Mouse (Mus musculus) ES-E14 (cell line): ENCODE data around the gene Endov. TPM values are rescaled to one million over a fixed set of nuclear protein-coding genes. Genes with fewer than 3 reads are reported as not detected.

Experiments used
- DNase-seq: peaks from one replicate; pipeline ENCODE4 v3.0.0-alpha.2; 2013; ENCODE audit warnings: low read depth, low spot score
- H3K27ac ChIP-seq: 2 replicates; pipeline ENCODE4 v1.5.1; 2012; ENCODE audit warnings: low read depth, mild to moderate bottlenecking, low read length, moderate library complexity, mixed read lengths; ENCODE audit not compliant: poor library complexity, insufficient read depth, severe bottlenecking
- H3K36me3 ChIP-seq: 2 replicates; pipeline ENCODE4 v1.6.1; 2012; ENCODE audit warnings: mild to moderate bottlenecking, low read length, moderate library complexity, mixed read lengths; ENCODE audit not compliant: control insufficient read depth, poor library complexity, insufficient read depth, severe bottlenecking
- H3K4me1 ChIP-seq, 2 experiments: fragments of 150-350 bp in 1 of 2; sonication (generic) in 1 of 2; 2 replicates each; pipeline ENCODE4 v1.6.1; 2012; ENCODE audit warnings: low read length in 2 of 2, mild to moderate bottlenecking in 1 of 2, mixed read lengths in 1 of 2; ENCODE audit not compliant: control insufficient read depth in 2 of 2, insufficient read depth in 2 of 2, poor library complexity in 1 of 2
- H3K4me3 ChIP-seq, 2 experiments: fragments of 150-350 bp in 1 of 2; sonication (generic) in 1 of 2; 2 replicates each; pipeline ENCODE4 v1.5.1; 2012; ENCODE audit warnings: low read length in 2 of 2, low read depth in 1 of 2, mild to moderate bottlenecking in 1 of 2, mixed read lengths in 1 of 2; ENCODE audit not compliant: insufficient read depth in 1 of 2, poor library complexity in 1 of 2, severe bottlenecking in 1 of 2
- H3K9ac ChIP-seq: 2 replicates; pipeline ENCODE4 v1.6.1; 2012; ENCODE audit warnings: low read depth, mild to moderate bottlenecking, low read length, mixed read lengths; ENCODE audit not compliant: poor library complexity, insufficient read depth, severe bottlenecking
- H3K9me3 ChIP-seq: fragments of 150-350 bp; sonication (generic); 2 replicates; pipeline ENCODE4 v1.6.1; 2012; ENCODE audit warnings: low read depth, mild to moderate bottlenecking, low read length; ENCODE audit not compliant: control insufficient read depth, insufficient read depth
- CHD2 ChIP-seq: IDR thresholded peaks from 2 replicates; pipeline ENCODE4 v1.6.1; 2014; ENCODE audit warnings: mild to moderate bottlenecking, low read depth, low read length, inconsistent platforms
- HCFC1 ChIP-seq: IDR thresholded peaks from 2 replicates; pipeline ENCODE4 v1.6.1; 2012; ENCODE audit warnings: low read length, inconsistent platforms, borderline replicate concordance; ENCODE audit not compliant: insufficient read depth
- MAFK ChIP-seq: IDR thresholded peaks from 2 replicates; pipeline ENCODE4 v1.6.1; 2014; ENCODE audit warnings: mild to moderate bottlenecking, low read depth, low read length, inconsistent platforms; ENCODE audit not compliant: insufficient read depth
- ZC3H11A ChIP-seq: IDR thresholded peaks from 2 replicates; pipeline ENCODE4 v1.6.1; 2012; ENCODE audit warnings: low read depth, mild to moderate bottlenecking, inconsistent platforms, low read length, borderline replicate concordance
- ZNF384 ChIP-seq: IDR thresholded peaks from 2 replicates; pipeline ENCODE4 v1.6.1; 2012; ENCODE audit warnings: low read depth, low read length, inconsistent platforms
- in situ Hi-C, 2 experiments: fragments of 600-800 bp; cut with MboI; formaldehyde crosslinking; loops; one replicate each; pipeline ENCODE4 v1.15.1; 2025; ENCODE audit warnings: low sequenced_read_pairs in 2 of 2, inconsistent platforms in 1 of 2; ENCODE audit not compliant: unreplicated experiment in 2 of 2
- total RNA-seq: library from RNA; depleted of rRNA; stranded (reverse); fragments of 300-350 nt; gene quantifications from 2 replicates; pipeline ENCODE4 v1.2.3, GENCODE M21; 2012

The Endov gene
- total RNA-seq, 1 experiment, result 10.0 TPM

DNA sequence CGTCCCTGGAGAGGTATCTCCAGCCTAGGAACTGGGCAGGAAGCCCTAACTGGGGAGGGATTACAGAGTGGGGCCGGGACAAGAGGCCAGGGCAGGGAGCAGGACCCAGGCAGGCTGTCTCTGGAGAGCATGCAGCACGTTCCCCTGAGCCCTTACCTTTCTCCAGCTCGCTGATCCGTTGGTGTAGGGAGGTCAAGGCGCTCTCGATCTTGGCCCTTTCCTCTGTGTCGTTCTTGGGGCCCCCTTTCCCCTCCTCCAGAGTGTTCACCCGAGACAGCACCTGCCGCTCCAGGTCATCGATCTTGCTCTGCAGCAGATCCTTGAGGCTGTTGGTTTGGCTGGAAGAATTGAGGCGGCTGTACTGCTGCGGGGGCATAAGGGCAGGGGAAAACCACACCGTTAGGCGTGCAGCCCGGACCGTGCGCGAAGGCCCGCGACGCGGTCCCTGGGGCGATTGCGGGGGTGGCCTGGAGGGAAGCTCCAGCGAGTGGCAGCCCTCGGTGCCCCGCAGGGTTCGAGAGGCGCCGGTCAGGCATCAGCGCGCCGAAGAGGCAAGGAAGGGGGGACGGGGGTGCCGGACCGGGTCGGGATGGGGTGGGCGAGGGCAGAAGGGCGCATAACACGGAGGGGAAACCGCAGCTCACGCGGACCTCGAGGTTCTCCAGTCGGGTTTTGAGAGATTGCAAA lies 55.5 kb downstream of the Endov start:
- in situ Hi-C loops, result loop anchor here in 1 of 2 experiments (10.0 kb wide), 1 partner anchor 502 kb away; the partner anchor contains the start of gene Cbx8
- no peak for DNase-seq
- no peaks in the 10 kb centered on the region; a peak in 1 of 4 replicates for H3K4me1 ChIP-seq

DNA sequence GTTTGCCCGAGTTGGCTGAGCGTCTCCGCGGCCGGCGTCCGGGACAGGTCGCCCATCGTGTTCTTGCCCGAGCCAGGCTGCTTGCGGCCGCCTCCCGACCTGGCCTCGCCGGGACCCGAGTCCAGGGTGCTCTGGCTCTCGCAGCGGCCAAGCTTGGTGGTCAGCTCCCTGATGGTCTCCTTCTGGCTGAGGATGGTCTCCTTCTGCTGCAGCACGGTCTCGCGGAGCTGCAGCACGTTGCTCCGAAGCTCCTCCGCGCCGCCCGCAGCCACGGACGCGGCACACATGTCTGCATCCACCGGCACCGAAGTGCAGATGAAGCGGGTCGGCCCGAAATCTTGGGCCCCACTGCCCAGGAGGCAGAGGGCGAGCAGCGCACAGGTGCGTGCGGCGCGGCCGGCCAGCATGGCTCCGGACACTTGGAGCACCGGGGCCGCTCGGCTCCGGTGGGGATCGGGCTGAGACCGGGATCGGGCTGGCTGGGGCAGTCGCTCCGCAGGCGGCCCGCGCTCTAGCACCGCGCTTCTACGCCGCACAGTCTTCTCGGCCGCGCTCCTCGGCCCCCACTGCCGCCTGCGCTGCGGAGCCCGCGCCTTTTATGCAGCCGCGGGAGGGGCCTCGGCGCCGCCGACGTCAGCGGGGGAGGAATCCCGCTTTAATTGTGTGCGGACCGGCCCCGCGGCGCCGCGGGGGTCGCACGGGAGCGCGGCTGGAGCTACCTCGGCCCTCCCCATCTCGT lies 56.2 kb downstream of the Endov start, which contains the start of gene Nptx1:
Nptx1 (minus strand) TSS at position 571 of the 739 bp plus-strand sequence.
- Histone ChIP-seq H3K36me3 (no peaks in the 10 kb centered on the region), H3K4me1 (no peaks in the 10 kb centered on the region; a peak in 1 of 4 replicates), H3K4me3 (peak within 1 kb of the TSS; percentile 46 to 52), H3K9ac (peak within 1 kb of the TSS; percentile 31; the same call in 1 of the 2 replicates), H3K27ac (no peak within 1 kb of the TSS), H3K9me3 (no peaks in the 10 kb centered on the region)
- DNase-seq, result no peak
- in situ Hi-C loops, result loop anchor here in 1 of 2 experiments (10.0 kb wide), 1 partner anchor 503 kb away; the partner anchor contains the start of gene Cbx8
- TF ChIP-seq MAFK, result no peak
- TF ChIP-seq ZC3H11A, result no peak
- TF ChIP-seq CHD2, result no peak
- no peak for TF ChIP-seq HCFC1
- TF ChIP-seq ZNF384, result no peak

More for the DNA sequence above, 55.5 kb downstream of the Endov start:
- no peaks in the 10 kb centered on the region for H3K9me3 ChIP-seq
- TF ChIP-seq MAFK (no peak), CHD2 (no peak), ZNF384 (no peak), ZC3H11A (no peak), HCFC1 (no peak)
- H3K9ac ChIP-seq, result no peak overlapping the region
- H3K36me3 ChIP-seq, result no peaks in the 10 kb centered on the region
- peak overlapping the region; percentile 46 to 52; a peak in 3 of 4 replicates for H3K4me3 ChIP-seq
- H3K27ac ChIP-seq, result no peak overlapping the region

DNA sequence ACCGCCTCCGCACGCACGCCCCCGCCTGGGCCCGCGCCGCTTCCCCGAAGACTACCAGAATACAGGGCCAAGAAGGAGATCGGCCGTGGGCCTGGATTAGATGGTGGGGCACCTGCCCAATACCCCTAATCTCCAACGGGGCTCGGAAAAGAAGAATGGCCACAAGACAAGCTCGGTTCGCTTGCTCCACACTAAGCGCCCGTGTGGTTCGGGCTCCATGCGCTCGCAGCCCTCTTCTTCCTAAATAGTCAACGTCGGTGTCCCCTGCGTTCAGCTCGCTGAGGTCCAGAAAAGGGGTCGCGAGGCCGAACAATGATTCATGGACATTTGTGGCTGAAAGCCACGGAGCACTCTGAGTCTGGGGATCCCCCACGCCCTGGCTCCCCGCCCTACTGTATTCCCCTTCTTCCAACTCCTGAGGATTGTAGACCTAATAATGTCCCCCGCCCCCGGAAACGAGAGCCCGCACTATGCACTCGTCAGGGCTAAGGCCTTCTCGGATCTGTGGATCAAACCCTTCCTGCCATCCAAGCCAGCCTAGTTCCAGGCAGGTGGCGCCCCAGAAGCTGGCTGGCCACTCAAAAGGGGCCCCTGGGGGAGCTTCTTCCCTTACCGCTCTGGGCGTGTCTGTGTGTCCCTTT lies 56.9 kb downstream of the Endov start:
- in situ Hi-C loops, result loop anchor here in 1 of 2 experiments (10.0 kb wide), 1 partner anchor 503 kb away; the partner anchor contains the start of gene Cbx8
- Histone ChIP-seq H3K27ac (no peak overlapping the region), H3K36me3 (no peaks in the 10 kb centered on the region), H3K9me3 (no peaks in the 10 kb centered on the region), H3K4me3 (peak overlapping the region; percentile 46 to 52; a peak in 3 of 4 replicates), H3K4me1 (no peaks in the 10 kb centered on the region; a peak in 1 of 4 replicates), H3K9ac (no peak overlapping the region)
- no peak for DNase-seq
- no peak for TF ChIP-seq HCFC1

DNA sequence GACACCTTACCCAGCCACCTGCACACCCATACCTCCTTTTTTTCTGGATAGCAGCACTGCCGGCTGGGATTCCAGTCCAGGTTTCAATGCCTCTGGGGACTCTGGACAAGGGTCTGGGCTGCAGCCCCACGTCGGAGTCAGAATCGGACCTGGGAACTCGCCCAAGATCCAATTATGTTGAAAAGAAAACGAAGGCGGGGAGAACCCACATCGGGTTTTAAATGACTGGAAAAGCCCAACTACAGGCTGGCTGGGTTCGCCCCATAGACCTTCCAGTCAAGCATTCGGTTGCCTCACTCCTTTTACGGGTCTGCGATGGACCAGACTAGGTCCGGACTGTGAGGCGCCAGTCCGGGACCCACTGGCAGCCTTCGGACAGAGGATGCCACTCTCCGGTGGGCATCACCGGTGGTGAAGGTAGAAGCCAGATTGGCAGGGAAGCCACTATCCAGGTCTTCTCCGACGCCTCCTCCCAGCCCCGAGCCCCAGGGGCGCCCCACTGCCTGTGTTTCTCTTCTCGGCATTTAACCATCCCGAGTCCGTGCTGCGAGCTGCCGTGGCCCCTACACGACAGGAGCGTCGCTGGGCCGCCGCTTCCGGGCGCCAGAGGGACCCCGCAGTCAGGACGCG lies 57.7 kb downstream of the Endov start:
- Histone ChIP-seq H3K4me1 (no peaks in the 10 kb centered on the region; a peak in 1 of 4 replicates), H3K9me3 (no peaks in the 10 kb centered on the region), H3K27ac (no peak overlapping the region), H3K4me3 (peak overlapping the region; percentile 51 to 56; a peak in 3 of 4 replicates), H3K9ac (peak overlapping the region; percentile 13; the same call in 1 of the 2 replicates), H3K36me3 (no peaks in the 10 kb centered on the region)
- TF ChIP-seq CHD2, result no peak
- in situ Hi-C loops, result loop anchor here in 1 of 2 experiments (10.0 kb wide), 1 partner anchor 504 kb away; the partner anchor contains the start of gene Cbx8
- DNase-seq, result no peak
